Mouse (Mus musculus): ENCODE results near the gene Stub1. TPM values are rescaled to one million over a fixed set of nuclear protein-coding genes. Genes with fewer than 3 reads are reported as not detected.

Stub1 gene
- total RNA-seq, 2 experiments from 2014 or later, result 171 to 173 TPM

- no peak for DNase-seq (ENCODE audit: low spot score in 2 of 2)
- intact Hi-C loops (cut with DNase I), result no loop called here
Observed at GRCm38 (mm10) chr17:25869954-25870353, 36.8 kb upstream of the Stub1 start.

- intact Hi-C loops (cut with DNase I), result no loop called here
- no peak for DNase-seq (ENCODE audit: low spot score in 2 of 2)
Observed at GRCm38 (mm10) chr17:25869498-25869897, 36.3 kb upstream of the Stub1 start.

DNA sequence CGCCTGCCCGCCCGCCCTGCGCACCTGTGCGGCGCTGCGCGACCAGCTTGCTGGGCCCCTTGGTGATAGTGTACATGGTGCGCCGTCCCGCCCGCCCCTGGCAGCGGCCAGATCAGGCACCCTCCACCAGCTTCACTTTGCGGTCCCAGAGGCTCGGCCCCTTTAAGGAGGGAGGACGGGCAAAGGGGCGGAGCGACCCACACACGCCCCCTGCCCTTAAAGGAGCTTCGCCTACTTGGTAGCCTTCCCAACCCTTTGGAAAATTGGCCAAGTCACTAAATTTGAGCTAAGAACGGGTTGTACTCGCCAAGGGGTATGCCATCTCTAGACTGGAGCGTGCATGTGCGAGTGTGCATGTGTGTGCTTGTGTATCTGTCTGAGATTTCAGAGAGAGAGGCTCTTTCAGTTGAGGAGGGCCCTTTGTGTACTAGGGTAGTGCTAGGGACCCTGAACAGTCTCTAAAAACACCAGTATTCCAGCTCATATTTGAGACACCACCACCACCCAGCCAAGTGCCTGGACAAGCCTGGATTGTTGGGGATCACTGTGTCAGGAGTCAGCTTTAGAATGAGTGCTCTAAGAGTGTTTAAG is 35.5 kb upstream of the Stub1 start, which contains the start of gene Mcrip2:
Gene Mcrip2, minus strand, starts transcription at position 164 of the 591 bp plus-strand sequence.
- intact Hi-C loops (cut with DNase I), result no loop called here
- peak; percentile 81 to 86 for DNase-seq (ENCODE audit: low spot score in 2 of 2)

DNA sequence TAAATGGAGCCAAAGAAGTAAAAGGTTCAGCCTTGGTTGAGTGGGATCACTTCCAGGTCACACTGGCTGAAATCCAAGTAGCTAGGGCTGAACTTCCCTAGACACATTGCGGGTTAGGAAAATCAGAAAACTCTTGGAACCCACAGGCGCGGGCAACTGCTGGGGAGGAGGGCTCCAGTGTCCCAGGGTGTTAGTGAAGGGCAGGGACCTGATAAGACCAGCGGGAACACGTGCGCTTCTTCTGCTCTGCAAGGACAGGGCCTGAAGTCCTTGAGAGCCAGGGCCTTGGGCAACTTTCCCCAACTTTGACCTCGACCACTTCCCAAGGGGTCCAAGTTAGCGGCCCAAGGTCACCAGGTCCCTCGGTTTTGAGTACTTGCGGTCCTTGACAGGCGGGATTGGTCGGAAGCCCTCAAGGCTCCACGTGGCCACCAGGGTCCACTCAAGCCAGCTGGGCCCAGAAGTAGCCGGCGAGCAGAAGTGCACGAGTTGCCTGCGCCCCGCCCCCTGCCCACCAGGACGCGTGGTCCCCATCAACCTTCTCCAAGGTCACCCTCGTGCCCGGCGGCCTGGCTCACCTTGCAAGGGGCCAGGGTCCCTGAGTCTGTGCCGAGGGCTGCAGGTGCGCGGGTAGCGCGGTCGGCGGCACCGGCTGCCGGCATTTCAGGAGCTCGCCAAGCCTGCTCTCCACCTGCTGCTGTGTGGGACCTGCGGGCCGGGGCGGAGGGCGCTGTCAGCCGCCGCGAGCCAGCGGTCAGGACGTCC is 34.8 kb upstream of the Stub1 start:
- DNase-seq (ENCODE audit: low spot score in 2 of 2), result no peak
- intact Hi-C loops (cut with DNase I), result no loop called here

- no peak for DNase-seq (ENCODE audit: low spot score in 2 of 2)
- intact Hi-C loops (cut with DNase I), result no loop called here
Observed at GRCm38 (mm10) chr17:25867509-25867835, 34.3 kb upstream of the Stub1 start.

GRCm38 (mm10) chr17:25866172-25866571 is 33.0 kb upstream of the Stub1 start:
- intact Hi-C loops (cut with DNase I), result no loop called here
- DNase-seq (ENCODE audit: low spot score in 2 of 2), result no peak

GRCm38 (mm10) chr17:25865288-25865687 is 32.1 kb upstream of the Stub1 start:
- DNase-seq (ENCODE audit: low spot score in 2 of 2), result no peak
- intact Hi-C loops (cut with DNase I), result no loop called here

- no peak for DNase-seq (ENCODE audit: low spot score in 2 of 2)
- intact Hi-C loops (cut with DNase I), result no loop called here
Observed at GRCm38 (mm10) chr17:25864311-25864710, 31.1 kb upstream of the Stub1 start.

DNA sequence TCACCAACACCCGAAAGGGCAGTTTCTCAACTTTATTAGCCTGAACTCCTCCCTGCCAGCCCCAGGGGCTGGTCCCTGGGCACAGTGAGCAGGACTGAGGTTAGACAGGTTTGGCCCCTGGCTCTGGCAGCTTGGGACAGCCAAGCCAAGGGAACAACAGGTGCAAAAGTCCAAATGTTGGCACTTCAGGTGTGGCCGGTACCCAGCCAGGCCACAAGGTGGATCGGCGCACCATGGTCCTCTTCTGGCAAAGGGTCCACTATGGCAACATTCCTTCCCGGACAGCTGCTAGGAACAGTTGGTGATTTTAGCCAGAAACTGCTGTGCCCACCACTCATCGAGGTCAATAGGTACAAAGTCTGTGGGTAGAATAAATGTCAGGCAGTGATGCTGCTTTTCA is 30.5 kb upstream of the Stub1 start:
- intact Hi-C loops (cut with DNase I), result no loop called here
- DNase-seq (ENCODE audit: low spot score in 2 of 2), result no peak

DNA sequence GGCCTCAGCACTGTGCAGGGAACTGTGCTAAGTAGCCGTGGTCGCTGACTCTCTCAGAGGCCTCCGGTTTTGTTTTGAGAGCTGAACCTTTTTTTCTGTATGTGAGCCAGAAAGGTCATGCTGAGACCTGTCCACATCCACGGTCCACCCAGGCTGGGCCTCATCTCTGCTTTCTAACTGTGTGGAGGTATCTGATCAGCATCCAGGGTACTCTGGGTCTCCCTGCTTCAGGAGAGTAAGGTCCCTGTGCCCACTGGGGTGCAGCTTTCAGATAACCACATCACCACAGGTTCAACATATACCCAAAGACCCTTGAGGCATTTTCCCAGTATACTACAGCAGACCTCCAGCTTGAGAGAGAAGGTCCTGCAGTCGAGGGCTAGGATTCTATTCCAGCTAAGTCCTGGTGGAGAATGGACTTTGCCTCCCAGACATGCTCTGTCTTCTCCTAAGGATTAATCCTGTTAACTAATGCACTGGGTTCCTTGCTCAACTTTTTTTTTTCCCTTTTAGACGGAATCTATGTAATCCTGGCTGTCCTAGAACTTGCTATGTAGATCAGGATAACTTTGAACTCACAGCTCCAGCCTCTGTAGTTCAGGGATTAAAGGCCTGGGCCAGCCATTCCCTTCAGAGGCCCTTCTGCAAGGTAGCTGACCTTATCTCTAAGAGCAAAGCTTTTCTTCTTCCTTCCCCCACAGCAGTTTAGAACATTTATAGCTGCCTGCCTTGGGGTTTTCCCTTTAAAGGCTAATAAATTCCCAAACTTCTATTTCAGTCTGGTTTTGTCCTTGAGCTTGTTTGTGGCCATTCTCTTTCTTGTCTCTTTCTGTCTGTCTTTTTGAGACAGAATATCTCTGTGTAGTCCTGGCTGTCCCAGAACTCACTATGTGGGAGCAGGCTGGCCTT is 28.8 kb upstream of the Stub1 start:
- no peak for DNase-seq (ENCODE audit: low spot score in 2 of 2)
- intact Hi-C loops (cut with DNase I), result no loop called here

DNA sequence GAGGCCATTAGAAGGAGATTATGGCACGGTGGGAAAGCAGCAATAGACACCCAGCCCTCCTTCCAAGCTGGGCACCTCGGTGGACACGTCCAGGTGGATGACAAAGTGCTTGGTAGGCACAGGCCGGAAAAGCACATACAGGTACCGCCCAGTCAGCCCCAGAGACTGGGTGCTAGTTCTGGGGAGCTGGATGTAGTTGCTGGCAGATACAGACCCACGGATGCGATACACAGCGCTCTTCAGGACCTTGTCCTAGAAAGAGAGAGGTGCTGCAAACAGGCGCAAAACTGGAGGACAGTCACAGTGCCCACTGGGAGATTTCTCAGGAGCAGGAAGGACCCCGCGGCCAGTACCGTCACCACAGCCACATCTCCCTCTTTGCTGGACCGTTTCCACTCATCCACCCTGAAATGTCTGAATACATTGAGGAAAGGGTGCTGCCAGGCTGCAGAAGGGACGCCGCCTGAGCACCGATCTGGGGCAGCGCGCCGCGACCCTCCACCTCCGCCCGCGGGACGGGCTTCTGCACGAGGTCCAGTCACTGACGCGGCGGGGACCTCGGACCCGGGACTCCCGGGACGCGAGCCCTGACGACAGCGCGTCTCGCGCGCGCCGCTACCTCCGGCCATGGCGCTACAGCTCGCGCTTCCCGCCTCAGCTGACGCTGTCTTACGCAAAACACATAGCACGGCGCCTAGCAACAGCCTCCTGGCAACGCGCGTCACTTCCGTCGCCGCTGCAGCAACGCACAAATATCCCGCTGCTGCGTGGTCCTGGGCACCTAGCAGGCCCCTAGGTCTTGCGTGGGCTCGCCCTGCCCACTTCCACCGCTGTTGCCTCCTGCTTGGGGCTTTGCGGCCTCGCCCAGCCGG is 27.9 kb upstream of the Stub1 start, which contains the start of gene Wdr90:
Gene Wdr90, minus strand, starts transcription at position 670 of the 872 bp plus-strand sequence.
- DNase-seq (ENCODE audit: low spot score in 2 of 2), result peak; percentile 94 to 97
- intact Hi-C loops (cut with DNase I), result no loop called here

GRCm38 (mm10) chr17:25860229-25860628 is 27.0 kb upstream of the Stub1 start:
- intact Hi-C loops (cut with DNase I), result no loop called here
- no peak for DNase-seq (ENCODE audit: low spot score in 2 of 2)

GRCm38 (mm10) chr17:25844396-25844901 is 11.2 kb upstream of the Stub1 start, which contains the start of gene Rhot2:
Gene Rhot2 (minus strand): TSS chr17:25844851.
- intact Hi-C loops (cut with DNase I), result no loop called here

GRCm38 (mm10) chr17:25843636-25844395 is 10.6 kb upstream of the Stub1 start:
- intact Hi-C loops (cut with DNase I), result no loop called here
- peak; percentile 46 to 49 for DNase-seq (ENCODE audit: low spot score in 2 of 2)

More at GRCm38 (mm10) chr17:25844396-25844901, 11.2 kb upstream of the Stub1 start, which contains the start of gene Rhot2:
- peak; percentile 94 to 97 for DNase-seq (ENCODE audit: low spot score in 2 of 2)

DNA sequence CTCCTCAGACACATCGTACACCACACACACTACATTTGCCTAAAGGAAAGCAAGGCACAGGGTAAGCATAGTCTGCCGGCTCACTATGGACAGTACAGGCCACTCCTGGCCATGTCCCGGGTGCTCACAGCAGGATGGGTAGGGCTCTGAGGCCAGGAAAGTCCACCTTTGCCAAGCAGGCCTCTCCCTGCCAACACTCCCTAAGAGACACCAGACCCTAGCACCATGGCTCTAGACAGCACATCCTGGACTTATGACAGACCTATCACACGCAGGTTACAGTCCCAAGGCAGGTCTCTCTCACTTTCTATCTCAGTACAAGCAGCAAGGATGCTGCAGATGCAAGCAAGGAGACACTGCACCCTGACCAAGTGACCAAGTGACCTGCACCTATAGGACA is 9.9 kb upstream of the Stub1 start:
- intact Hi-C loops (cut with DNase I), result no loop called here
- DNase-seq (ENCODE audit: low spot score in 2 of 2), result no peak

- no peak for DNase-seq (ENCODE audit: low spot score in 2 of 2)
- intact Hi-C loops (cut with DNase I), result no loop called here
Observed at GRCm38 (mm10) chr17:25842509-25842908, 9.3 kb upstream of the Stub1 start.

DNA sequence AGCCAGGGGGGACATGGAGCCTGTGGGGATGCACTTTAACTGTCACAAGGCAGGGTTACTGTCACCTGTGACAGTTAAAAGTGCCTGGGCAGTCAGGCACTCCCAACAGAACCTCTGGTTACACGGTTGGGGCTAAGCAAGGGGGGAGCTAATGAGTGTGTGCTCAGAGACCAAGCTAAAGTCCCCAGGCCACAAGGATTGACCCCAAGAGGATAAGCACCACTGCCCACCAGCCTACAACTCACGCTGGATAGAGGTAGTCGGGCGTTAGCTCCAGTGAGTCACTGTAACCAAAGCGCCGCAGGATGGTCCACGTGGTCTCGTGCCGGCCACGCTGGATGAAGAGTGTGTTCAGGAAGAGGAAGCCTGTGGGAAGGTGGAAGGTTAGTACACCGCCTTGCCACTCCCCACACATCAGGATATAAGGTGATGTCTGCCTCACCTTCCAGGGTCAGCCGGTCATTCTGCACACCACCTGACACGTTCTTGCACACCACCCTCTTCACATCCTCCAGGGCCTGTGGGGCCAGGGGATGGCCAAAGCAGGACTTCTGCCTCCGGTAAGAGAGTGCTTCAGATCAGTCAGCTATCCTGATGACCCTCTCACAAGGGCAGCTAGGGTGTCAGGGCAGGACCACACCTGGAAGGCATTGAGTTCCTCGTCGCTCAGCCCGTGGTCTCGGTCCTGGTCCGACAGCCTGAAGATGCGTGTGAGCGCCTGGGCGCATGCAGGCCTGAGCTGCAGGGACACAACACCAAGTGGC is 8.1 kb upstream of the Stub1 start, which contains the start of gene Gm20683:
Gene Gm20683, minus strand, starts transcription at position 647 of the 764 bp plus-strand sequence.
- intact Hi-C loops (cut with DNase I), result no loop called here

DNA sequence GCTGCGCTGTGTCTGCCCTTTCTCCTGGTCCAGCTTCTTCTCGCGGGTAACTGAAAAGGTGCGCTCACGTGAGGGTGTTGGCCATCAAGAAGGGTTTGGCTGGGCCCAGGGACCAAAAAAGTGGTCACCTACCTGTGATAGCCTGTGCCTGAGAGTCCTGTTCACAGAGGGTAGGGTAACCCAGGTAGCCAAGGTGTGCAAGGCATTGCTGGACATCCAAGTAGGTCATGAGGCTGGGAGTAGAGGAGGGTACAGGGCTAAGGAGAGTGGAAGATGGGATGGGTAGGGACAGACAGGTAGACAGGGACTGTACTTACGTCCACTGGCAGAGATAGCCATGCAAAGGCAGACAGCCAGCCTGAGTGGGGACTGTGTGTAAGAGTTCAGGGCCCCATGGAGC is 7.3 kb upstream of the Stub1 start:
- intact Hi-C loops (cut with DNase I), result no loop called here
- no peak for DNase-seq (ENCODE audit: low spot score in 2 of 2)

More for the DNA sequence above, 8.1 kb upstream of the Stub1 start, which contains the start of gene Gm20683:
- no peak for DNase-seq (ENCODE audit: low spot score in 2 of 2)
